Mouse (Mus musculus) c-Kit-positive CD71-positive TER-119-negative erythroid progenitor cells, embryonic 14.5 days (primary cell): ENCODE measurements at regions not wholly inside any gene's neighbourhood (a gene's known extent, or its start where the extent isn't known, plus 50 kb on each side); places are given as distances from the start of the nearest gene placed in this dataset.

Experiments used
- DNase-seq: peaks from one replicate; pipeline ENCODE4 v3.0.0-alpha.2; 2013; ENCODE audit warnings: low read depth

- no peak for DNase-seq
Observed at GRCm38 (mm10) chr3:39937719-39938278, 593.3 kb upstream of the Intu start.

- no peak for DNase-seq
Observed at GRCm38 (mm10) chr3:39944581-39944980, 586.5 kb upstream of the Intu start.

- DNase-seq = no peak
Observed at GRCm38 (mm10) chr3:39952103-39952502, 579.0 kb upstream of the Intu start.

GRCm38 (mm10) chr3:39952556-39952955 lies 578.5 kb upstream of the Intu start:
- no peak for DNase-seq

GRCm38 (mm10) chr3:39961836-39962640 lies 569.0 kb upstream of the Intu start:
- DNase-seq = no peak

GRCm38 (mm10) chr3:39965431-39965830 lies 565.7 kb upstream of the Intu start:
- DNase-seq = no peak

- no peak for DNase-seq
Observed at GRCm38 (mm10) chr3:39966390-39966789, 564.7 kb upstream of the Intu start.

- no peak for DNase-seq
Observed at GRCm38 (mm10) chr3:39976937-39977336, 554.1 kb upstream of the Intu start.

- no peak for DNase-seq
Observed at GRCm38 (mm10) chr3:39978916-39979679, 552.0 kb upstream of the Intu start.

GRCm38 (mm10) chr3:39982656-39983055 lies 548.4 kb upstream of the Intu start:
- DNase-seq = no peak

GRCm38 (mm10) chr3:39987710-39988109 lies 543.4 kb upstream of the Intu start:
- DNase-seq = no peak

- DNase-seq = peak; percentile 3
Observed at GRCm38 (mm10) chr3:39998628-39999027, 532.5 kb upstream of the Intu start.

GRCm38 (mm10) chr3:39999846-40000245 lies 531.2 kb upstream of the Intu start:
- DNase-seq = no peak

GRCm38 (mm10) chr3:40002838-40003237 lies 528.2 kb upstream of the Intu start:
- no peak for DNase-seq

- DNase-seq = no peak
Observed at GRCm38 (mm10) chr3:40010051-40010450, 521.0 kb upstream of the Intu start.

GRCm38 (mm10) chr3:40021682-40022081 lies 509.4 kb upstream of the Intu start:
- no peak for DNase-seq

GRCm38 (mm10) chr3:40027713-40028112 lies 503.4 kb upstream of the Intu start:
- no peak for DNase-seq

- DNase-seq = no peak
Observed at GRCm38 (mm10) chr3:40036177-40036576, 494.9 kb upstream of the Intu start.

GRCm38 (mm10) chr3:40049721-40050120 lies 481.4 kb upstream of the Intu start:
- DNase-seq = no peak

GRCm38 (mm10) chr3:40058281-40058680 lies 472.8 kb upstream of the Intu start:
- no peak for DNase-seq

GRCm38 (mm10) chr3:40058719-40059420 lies 472.2 kb upstream of the Intu start:
- no peak for DNase-seq

GRCm38 (mm10) chr3:40070137-40070667 lies 460.9 kb upstream of the Intu start:
- DNase-seq = no peak
